Mouse (Mus musculus) erythroid progenitor cell, adult 5-6 weeks (primary cell): ENCODE results near the gene Atp6v0a1. TPM values are rescaled to one million over a fixed set of nuclear protein-coding genes. Genes with fewer than 3 reads are reported as not detected.

Experiments used
- ATAC-seq: replicated peaks from 2 replicates; pipeline ENCODE4 v1.8.0; 2016; ENCODE audit warnings: moderate number of reproducible peaks, mild to moderate bottlenecking, moderate TSS enrichment, inconsistent platforms; ENCODE audit not compliant: poor library complexity, low FRiP score, severe bottlenecking
- total RNA-seq, 2 experiments: library from RNA; stranded (forward) in 1 of 2; stranded (reverse) in 1 of 2; fragments of 150-400 nt in 1 of 2; fragments of 186-747, 209-891 nt in 1 of 2; gene quantifications; 2 replicates each; pipeline versions ENCODE4 v1.2.3 to v1.2.4; 2015 to 2017; ENCODE audit warnings: low replicate concordance in 2 of 2

Atp6v0a1 gene
- total RNA-seq (2015; ENCODE audit: low replicate concordance) (316 and 341 TPM in 2 replicates), total RNA-seq (2017; ENCODE audit: low replicate concordance) (355 and 494 TPM in 2 replicates)

- peak; percentile 94 for ATAC-seq
These were observed at the start of gene Atp6v0a1 for GRCm38 (mm10) chr11:101009046-101009887. Gene Atp6v0a1, plus strand, starts transcription at chr11:101009452.

GRCm38 (mm10) chr11:100959464-100959810, 49.8 kb upstream of the Atp6v0a1 start:
- ATAC-seq: peak; percentile 37; the same call in 1 of the 2 replicates

- ATAC-seq: no peak
These were observed 49.4 kb upstream of the Atp6v0a1 start for GRCm38 (mm10) chr11:100959826-100960225.

- peak; percentile 80 for ATAC-seq
These were observed 48.7 kb upstream of the Atp6v0a1 start for GRCm38 (mm10) chr11:100960540-100960939.

- no peak for ATAC-seq
These were observed 46.8 kb upstream of the Atp6v0a1 start for GRCm38 (mm10) chr11:100962371-100962911.

- no peak for ATAC-seq
These were observed 45.6 kb upstream of the Atp6v0a1 start for GRCm38 (mm10) chr11:100963647-100964046.

GRCm38 (mm10) chr11:100964180-100964579, 45.1 kb upstream of the Atp6v0a1 start:
- no peak for ATAC-seq

- no peak for ATAC-seq
These were observed 44.2 kb upstream of the Atp6v0a1 start for GRCm38 (mm10) chr11:100964901-100965542.

- ATAC-seq: no peak
These were observed 43.5 kb upstream of the Atp6v0a1 start for GRCm38 (mm10) chr11:100965760-100966159.

GRCm38 (mm10) chr11:100967376-100967775, 41.9 kb upstream of the Atp6v0a1 start:
- ATAC-seq: no peak

- ATAC-seq: no peak
These were observed 41.3 kb upstream of the Atp6v0a1 start for GRCm38 (mm10) chr11:100967881-100968420.

- no peak for ATAC-seq
These were observed 40.8 kb upstream of the Atp6v0a1 start for GRCm38 (mm10) chr11:100968501-100968900.

- no peak for ATAC-seq
These were observed 40.0 kb upstream of the Atp6v0a1 start for GRCm38 (mm10) chr11:100969189-100969743.

- no peak; the same call in 1 of the 2 replicates for ATAC-seq
These were observed 39.3 kb upstream of the Atp6v0a1 start for GRCm38 (mm10) chr11:100969744-100970556.

- ATAC-seq: no peak
These were observed 38.7 kb upstream of the Atp6v0a1 start, which contains the start of gene Cavin1 for GRCm38 (mm10) chr11:100970557-100970937. Gene Cavin1, minus strand, starts transcription at chr11:100970887.

- ATAC-seq: no peak
These were observed 37.8 kb upstream of the Atp6v0a1 start for GRCm38 (mm10) chr11:100971455-100971854.

- no peak for ATAC-seq
These were observed 36.0 kb upstream of the Atp6v0a1 start for GRCm38 (mm10) chr11:100973245-100973644.

GRCm38 (mm10) chr11:100974381-100974970, 34.8 kb upstream of the Atp6v0a1 start:
- ATAC-seq: no peak

GRCm38 (mm10) chr11:100975241-100975640, 34.0 kb upstream of the Atp6v0a1 start:
- ATAC-seq: no peak
